Mouse (Mus musculus) CD4-positive, CD25-positive, alpha-beta regulatory T cell, adult 4 months (primary cell): ENCODE measurements around the gene Clk3. TPM values are rescaled to one million over a fixed set of nuclear protein-coding genes. Genes with fewer than 3 reads are reported as not detected.
A peak's percentile ranks its signal among the peaks of the same experiment; 100 is the strongest.

Experiments
- ATAC-seq: one replicate; pipeline ENCODE4 v1.8.0; 2017
- polyA plus RNA-seq, 2 experiments: library from polyadenylated mRNA; unstranded; fragments of 100-300 nt; shearing (Covaris generic); gene quantifications; one replicate each; pipeline ENCODE4 v1.2.1; 2017

The Clk3 gene
- polyA plus RNA-seq: 100 to 1,000 TPM in 1 of 2 experiments, 10 to 100 TPM in 1; 95.0 to 107 TPM

DNA sequence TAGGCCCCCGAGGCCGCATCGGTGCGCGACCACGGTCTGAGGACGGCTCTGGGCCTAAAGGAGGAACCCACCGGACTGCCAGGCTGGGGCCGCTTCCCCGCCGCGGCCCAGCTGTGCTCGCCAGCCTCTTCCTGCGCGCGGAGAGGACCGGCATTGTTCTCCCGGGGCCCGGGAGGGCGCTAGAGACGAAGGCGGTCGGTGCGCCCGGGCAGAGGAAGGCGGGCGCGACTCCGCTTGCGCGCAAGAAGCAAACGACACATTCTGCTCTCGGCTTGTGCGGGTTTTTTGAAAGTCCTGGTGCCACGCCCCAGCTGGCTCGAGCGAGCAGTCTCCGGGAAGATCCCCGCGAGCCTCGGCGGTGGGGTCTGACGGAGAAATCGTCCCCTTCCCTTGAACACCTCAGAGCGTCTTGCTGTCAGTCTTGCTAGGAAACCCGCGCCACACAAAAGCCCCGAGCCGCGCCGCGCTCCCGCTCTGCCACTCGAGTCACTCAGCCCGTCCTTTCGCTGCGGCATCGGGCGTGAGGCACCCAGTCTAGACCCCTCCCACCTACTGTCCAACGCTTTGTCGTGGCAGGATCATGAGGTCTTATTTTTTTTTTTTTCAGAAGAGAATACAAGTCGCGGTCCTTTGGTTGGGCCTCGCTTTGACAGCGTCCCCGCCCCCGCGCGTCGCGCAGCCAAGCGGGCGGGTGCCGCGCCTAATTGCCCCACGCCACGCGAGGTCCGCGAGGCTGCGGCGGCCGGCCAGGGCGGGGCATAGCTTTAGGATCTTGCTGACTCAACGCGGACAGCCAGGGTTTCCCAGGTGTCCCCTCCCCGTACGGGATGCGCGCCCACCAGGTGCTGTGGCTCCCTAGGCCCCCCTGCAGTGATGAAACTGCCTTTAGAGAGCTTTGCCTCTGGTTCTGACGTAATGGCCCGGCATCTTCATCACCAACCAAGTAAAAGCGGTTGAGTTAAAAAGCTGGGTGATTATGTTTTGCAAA, at the start of gene Clk3:
TSS of gene Clk3 (minus strand) at position 497 of the 988 bp plus-strand sequence.
- ATAC-seq: peak; percentile 57

DNA sequence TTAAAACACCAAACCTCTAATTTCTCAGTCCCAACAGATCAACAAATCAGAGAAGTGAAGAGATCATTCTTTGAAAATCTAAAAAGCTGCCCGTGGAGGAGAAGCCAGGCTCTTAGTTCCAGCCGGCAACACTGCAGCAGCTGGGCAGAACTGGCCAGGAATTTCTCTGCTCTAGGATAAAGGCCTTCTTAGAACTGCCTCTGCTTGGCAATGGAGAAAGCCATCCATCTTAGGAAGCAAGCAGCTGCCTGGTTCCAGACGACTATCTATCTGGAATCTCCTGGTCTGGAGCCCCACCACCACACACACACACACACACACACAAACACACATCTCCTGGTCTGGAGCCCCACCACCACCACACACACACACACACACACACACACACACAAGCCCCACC, 49.2 kb upstream of the Clk3 start:
- no peak for ATAC-seq

DNA sequence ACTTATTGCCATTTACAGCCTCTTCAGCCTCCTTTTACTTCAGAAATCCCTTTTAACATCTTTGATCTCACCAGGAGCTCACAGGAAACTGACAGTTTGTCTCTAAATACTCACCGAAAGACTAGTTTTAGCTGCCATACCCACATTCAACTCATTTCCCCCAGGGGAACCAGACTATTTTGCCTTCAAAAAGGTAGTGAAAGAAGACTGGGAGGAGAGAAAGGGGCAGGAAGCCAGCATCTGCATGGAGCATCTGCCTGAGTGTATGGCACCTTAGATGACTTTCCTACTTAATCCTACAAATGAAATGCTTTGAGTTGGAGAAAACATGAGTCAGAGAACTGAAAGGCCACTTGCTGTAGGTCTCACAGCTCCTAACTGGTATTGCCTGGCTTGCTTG, 48.4 kb upstream of the Clk3 start:
- no peak for ATAC-seq

GRCm38 (mm10) chr9:57811793-57812733, 46.4 kb upstream of the Clk3 start:
- no peak for ATAC-seq

DNA sequence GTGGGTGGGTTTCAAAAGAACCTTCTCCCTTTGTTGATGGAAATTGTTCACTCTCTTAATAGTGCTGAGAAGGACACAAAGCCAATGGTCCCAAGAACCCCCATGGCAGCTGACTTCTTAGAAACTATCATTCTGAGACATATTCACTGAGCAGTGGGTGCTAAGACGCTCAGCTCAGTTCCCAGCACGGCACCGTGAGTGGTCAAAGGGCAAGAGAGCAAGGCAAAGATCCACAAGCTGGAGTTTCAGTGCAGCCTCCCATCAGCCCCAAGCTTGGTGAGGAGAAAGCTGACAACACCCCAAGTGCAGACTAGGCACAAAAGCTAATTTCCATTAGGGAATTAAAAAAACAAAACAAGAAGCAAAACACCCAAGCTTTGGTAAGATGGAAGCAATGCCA, 45.0 kb upstream of the Clk3 start:
- ATAC-seq: no peak

GRCm38 (mm10) chr9:57808771-57809310, 43.2 kb upstream of the Clk3 start:
- ATAC-seq: no peak

DNA sequence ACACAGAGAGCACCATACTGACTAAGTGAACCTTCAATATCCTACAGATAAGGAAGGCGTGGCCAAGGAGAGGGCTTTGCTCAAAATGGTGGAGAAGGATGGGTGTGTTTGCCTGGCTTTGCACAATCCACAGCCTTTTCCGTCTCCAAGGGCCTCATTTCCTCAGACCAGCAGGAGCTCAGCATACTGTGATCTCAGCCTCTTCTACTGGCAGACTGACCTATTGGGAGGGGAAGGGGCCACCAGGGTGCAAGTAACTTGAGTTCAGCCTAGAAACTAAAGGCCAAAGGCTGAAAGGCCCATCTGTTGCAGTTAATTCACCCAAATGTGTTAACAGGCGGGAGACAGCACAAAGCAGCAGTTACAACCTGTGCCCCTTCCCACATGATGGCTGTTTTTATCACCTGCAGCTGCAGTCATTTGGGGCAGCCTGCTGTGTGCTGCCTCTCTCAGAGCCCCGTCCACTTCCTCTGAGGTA, 41.6 kb upstream of the Clk3 start:
- no peak for ATAC-seq

DNA sequence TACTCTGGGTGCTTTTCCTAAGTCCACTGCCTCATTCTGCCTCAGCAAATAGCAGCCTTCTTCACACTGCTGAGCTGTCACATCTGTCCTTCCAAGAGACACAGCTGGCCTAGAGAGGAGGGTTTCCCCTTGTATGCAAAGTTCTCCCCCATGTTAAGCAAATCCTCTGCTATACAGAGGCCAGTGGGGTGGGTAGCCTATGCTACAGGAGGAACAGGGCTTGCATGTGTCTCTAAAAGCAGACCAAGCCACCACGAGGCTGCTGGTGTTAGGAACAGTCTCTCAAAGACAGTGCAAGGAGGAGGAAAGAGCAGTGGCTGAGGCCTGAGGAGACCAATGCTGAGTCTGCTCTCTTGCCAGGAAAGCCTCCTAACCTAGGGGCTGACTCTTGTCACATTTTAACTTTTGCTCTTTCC, 40.4 kb upstream of the Clk3 start:
- ATAC-seq: no peak

DNA sequence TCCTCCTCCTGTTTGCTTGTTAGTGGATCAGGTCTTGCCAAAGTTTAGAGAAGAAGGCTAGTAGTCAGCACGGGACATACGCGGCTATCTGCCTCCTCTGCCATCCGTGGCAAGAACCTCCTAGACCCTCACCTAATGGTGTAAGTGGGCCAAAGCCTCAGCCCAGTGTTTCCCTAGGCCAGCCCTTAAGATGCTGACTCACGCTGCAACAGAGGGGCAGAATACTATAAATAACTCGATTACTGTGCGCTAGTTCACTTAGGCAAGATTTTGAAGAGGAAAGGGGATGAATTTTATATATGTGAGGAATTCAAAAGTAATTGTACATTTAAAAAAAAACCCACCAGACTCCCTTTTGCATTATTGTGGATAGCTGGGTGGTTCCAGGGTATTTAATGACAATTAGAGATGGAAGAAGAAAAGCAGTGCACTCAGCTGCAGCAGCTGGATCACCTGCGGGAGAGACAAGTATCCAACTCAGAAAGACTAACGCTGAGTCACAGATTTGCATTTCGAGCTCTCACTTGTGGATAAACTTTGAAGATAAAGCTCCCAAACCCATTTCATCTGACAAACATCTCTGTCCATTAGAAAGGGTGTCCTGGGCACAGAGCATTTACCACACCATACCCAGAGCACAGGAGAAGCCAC, 39.6 kb upstream of the Clk3 start:
- ATAC-seq: no peak

DNA sequence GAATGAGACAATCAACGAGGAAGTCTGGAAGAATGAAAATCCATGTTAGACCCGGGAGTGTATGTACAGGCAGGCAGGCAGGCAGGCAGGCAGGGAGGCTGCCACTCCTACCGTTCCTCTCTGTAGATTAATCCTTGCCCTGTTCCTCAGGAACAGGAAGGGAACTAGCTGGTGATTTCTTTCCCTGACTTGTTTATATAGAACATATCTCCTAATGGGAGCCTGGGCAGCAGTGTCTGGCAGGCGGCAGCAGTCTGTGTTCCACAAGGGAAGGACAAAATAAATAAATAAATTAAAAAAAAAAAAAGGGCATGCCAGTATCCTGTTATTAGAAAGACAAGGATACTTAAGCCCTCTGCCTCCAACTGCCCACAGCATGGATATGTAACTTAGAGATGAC, 38.2 kb upstream of the Clk3 start:
- ATAC-seq: no peak

GRCm38 (mm10) chr9:57803047-57803446, 37.4 kb upstream of the Clk3 start:
- no peak for ATAC-seq

GRCm38 (mm10) chr9:57800325-57800975, 34.8 kb upstream of the Clk3 start:
- no peak for ATAC-seq

GRCm38 (mm10) chr9:57798725-57799253, 33.1 kb upstream of the Clk3 start:
- ATAC-seq: no peak

DNA sequence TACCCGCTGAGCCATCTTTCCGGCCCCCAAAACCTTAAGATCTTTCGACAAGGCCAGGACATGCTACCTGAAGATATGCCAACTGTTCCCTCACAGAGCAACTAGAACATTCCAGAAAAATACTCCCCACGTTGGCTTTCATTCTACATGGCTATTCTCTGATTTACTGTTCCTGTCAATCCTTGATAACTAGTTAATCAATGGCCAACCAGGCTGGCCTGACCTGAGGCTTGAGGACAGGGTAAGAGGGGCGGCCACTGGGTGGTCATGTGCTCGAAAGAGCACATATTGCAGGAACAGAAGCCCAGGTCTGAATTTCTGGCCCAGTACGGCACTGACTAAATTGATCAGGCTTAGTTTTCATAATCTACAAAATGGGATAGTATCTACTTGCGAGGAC, 31.8 kb upstream of the Clk3 start:
- ATAC-seq: no peak

DNA sequence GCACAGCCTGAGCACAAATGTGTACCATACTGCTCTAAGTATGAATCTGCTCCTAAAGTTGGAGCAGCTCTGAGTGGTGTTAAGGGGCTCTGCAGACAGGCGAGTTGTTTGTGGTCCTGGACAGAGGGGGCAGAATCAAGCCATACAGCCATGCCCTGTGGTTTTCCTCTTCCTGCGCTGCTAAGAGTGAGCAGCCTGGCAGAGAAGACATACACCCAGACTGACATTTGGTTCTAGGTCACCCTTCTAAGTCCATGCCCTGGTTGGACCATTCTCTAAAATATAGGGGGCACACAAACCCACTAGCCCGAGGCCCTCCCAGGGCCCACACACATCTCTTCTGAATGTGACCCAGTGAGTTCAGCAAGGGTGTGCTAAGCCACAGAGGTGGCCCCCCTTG, 24.1 kb upstream of the Clk3 start:
- no peak for ATAC-seq

DNA sequence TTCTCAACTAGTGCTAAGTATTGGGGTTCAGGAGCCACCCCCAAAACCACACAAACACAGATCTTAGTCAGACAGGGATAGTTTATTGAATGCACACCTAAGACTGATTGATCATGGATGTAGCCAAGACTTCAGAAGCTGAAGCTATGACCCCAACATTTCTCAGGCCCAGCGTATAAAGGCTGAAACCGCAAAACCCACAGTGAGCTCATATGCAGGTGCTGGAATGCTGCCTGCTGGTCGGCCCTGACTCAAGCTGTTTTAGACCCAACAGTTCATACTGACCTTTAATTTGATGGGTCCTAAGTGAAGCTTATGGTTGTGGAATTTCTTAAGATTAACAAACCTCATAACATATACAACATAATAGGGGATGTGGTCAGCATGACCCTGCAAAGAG, 17.0 kb upstream of the Clk3 start:
- ATAC-seq: no peak

DNA sequence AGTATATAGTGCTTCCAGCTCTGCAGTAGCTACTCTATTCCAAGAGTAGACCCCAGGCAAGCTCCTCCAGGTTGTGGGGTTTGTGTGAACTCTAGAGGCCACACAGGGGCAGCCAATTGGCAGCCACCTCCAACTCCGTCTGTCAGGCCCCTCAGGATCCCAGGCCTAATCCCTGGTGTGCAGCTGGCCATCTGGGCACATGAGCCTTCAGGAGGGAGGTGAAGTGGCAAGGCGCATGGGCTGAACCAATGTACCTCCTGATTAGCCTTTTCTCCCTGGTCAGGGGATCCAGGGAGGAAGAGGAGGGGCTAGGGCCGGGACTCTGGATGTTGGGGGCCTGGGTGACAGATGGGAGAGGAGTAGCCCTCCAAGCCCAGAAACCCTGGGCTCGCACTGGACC, 10.1 kb upstream of the Clk3 start:
- ATAC-seq: no peak

DNA sequence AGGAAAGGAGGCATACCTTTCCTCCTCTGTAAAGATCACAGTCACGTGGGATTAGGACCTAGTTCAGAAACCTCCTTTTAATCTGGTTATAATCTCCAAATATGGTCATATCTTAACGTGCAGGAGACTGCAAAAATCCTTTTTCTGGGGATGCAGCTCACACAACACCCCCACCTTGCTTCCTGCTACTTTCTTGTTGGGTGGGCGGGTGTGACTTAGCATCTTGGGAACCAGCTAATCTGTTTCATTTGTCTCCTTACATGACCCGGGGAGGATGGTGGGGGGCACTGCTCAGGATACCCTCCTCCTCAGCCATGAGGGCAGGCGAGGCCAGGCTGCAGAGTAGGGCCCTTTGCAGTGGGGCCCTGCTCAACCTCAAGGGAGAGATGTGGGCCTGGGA, 9.4 kb upstream of the Clk3 start:
- no peak for ATAC-seq

- peak; percentile 49 for ATAC-seq
Measured at GRCm38 (mm10) chr9:57774168-57774567, 8.5 kb upstream of the Clk3 start.

- no peak for ATAC-seq
Measured at GRCm38 (mm10) chr9:57773754-57774153, 8.1 kb upstream of the Clk3 start.

- ATAC-seq: no peak
Measured at GRCm38 (mm10) chr9:57770836-57771235, 5.2 kb upstream of the Clk3 start.
